In genomic region chr13:5614833-5615232, GRCm38 (mm10) we compare ENCODE assay signal across 12 mouse cellular contexts.
A peak's percentile ranks its signal among the peaks of the same experiment; 100 is the strongest.
DNase-seq lines count a peak whose midpoint lies in the region; ATAC-seq lines count a peak whose summit lies in the region.
"Had no signal": no experiment of that assay in that cellular context is flagged by ENCODE, and none has a peak within 500 bp of the region (broad histone marks: within the 10 kb centered on the region; RNA-seq: fewer than 3 reads in every experiment).

No protein-coding gene starts in this region.

- no peaks in the 10 kb centered on the region for H3K27me3 ChIP-seq in embryonic facial prominence, embryonic 14.5 days (replicated peaks; ENCODE audit: control insufficient read depth, insufficient read depth, low read length)
- no peaks in the 10 kb centered on the region for H3K27me3 ChIP-seq in embryonic facial prominence, embryonic 10.5 days (replicated peaks; ENCODE audit: low read depth, poor library complexity, severe bottlenecking)
- no peaks in the 10 kb centered on the region for H3K27me3 ChIP-seq in kidney, embryonic 15.5 days
- H3K27me3 ChIP-seq: intestine, embryonic 15.5 days had no signal

- no peak for ATAC-seq in embryonic facial prominence, embryonic 14.5 days (ENCODE audit: low read depth)
- no peak for ATAC-seq in kidney, embryonic 15.5 days (replicated peaks; ENCODE audit: low FRiP score)
- peak; percentile 90 for ATAC-seq in common myeloid progenitor, adult 5-6 weeks (replicated peaks; ENCODE audit: low read depth, poor library complexity, severe bottlenecking)
- ATAC-seq in activated CD4-positive, CD25-positive, alpha-beta regulatory T cell, adult 4 months = no peak
- ATAC-seq: intestine, embryonic 15.5 days had no signal

- H3K4me3 ChIP-seq in embryonic facial prominence, embryonic 14.5 days (ENCODE audit: low read depth, low read length) = no peak overlapping the region
- no peak overlapping the region for H3K4me3 ChIP-seq in embryonic facial prominence, embryonic 10.5 days
- H3K4me3 ChIP-seq in kidney, embryonic 15.5 days (replicated peaks) = no peak overlapping the region
- no peak overlapping the region for H3K4me3 ChIP-seq in macrophage (ENCODE audit: inconsistent target)
- H3K4me3 ChIP-seq: forebrain, embryonic 10.5 days; intestine, embryonic 15.5 days had no signal

- no peak overlapping the region for H3K4me2 ChIP-seq in embryonic facial prominence, embryonic 14.5 days (ENCODE audit: low read depth, low read length)
- H3K4me2 ChIP-seq in kidney, embryonic 15.5 days = no peak overlapping the region
- H3K4me2 ChIP-seq: intestine, embryonic 15.5 days had no signal

- H3K79me2 ChIP-seq in macrophage (ENCODE audit: inconsistent target) = no peaks in the 10 kb centered on the region

- H3K9me3 ChIP-seq in embryonic facial prominence, embryonic 14.5 days (ENCODE audit: control insufficient read depth, low read length) = no peaks in the 10 kb centered on the region
- no peaks in the 10 kb centered on the region for H3K9me3 ChIP-seq in embryonic facial prominence, embryonic 10.5 days
- H3K9me3 ChIP-seq in kidney, embryonic 15.5 days (replicated peaks) = no peaks in the 10 kb centered on the region
- H3K9me3 ChIP-seq: forebrain, embryonic 10.5 days; intestine, embryonic 15.5 days had no signal

- no peak overlapping the region for H3K27ac ChIP-seq in embryonic facial prominence, embryonic 14.5 days (replicated peaks; ENCODE audit: low read depth, low read length)
- no peak overlapping the region for H3K27ac ChIP-seq in embryonic facial prominence, embryonic 10.5 days (replicated peaks)
- H3K27ac ChIP-seq in kidney, embryonic 15.5 days = no peak overlapping the region
- peak overlapping the region; percentile 87 for H3K27ac ChIP-seq in macrophage
- H3K27ac ChIP-seq: forebrain, embryonic 10.5 days; intestine, embryonic 15.5 days; liver, embryonic 14.5 days had no signal

- H3K9ac ChIP-seq in embryonic facial prominence, embryonic 14.5 days (ENCODE audit: low read depth, low read length) = no peak overlapping the region
- H3K9ac ChIP-seq in kidney, embryonic 15.5 days = no peak overlapping the region
- H3K9ac ChIP-seq: intestine, embryonic 15.5 days; liver, embryonic 14.5 days had no signal

- 73% methylated on average over 5 of the region's 5 CpGs for WGBS in embryonic facial prominence, embryonic 14.5 days
- WGBS in embryonic facial prominence, embryonic 10.5 days = 84% methylated on average over 5 of the region's 5 CpGs
- WGBS in kidney, embryonic 15.5 days = 68% methylated on average over 5 of the region's 5 CpGs
- WGBS in macrophage (ENCODE audit: missing documents) = 9% methylated on average over 5 of the region's 5 CpGs

- DNase-seq in embryonic facial prominence, embryonic 14.5 days (ENCODE audit: low spot score) = peak; percentile 13
- DNase-seq in embryonic facial prominence, embryonic 10.5 days (ENCODE audit: low spot score) = no peak
- DNase-seq in kidney, adult 18-20 months = peak; percentile 23
- no peak for DNase-seq in spleen, adult 18-20 months
- DNase-seq: right cerebral cortex, postnatal 4 days had no signal

- H3K36me3 ChIP-seq in embryonic facial prominence, embryonic 14.5 days (ENCODE audit: control insufficient read depth, insufficient read depth, low read length) = no peaks in the 10 kb centered on the region
- H3K36me3 ChIP-seq in embryonic facial prominence, embryonic 10.5 days (replicated peaks) = no peaks in the 10 kb centered on the region
- no peaks in the 10 kb centered on the region for H3K36me3 ChIP-seq in kidney, embryonic 15.5 days
- H3K36me3 ChIP-seq in macrophage (ENCODE audit: inconsistent target) = no peaks in the 10 kb centered on the region
- H3K36me3 ChIP-seq: forebrain, embryonic 10.5 days; intestine, embryonic 15.5 days had no signal

- H3K4me1 ChIP-seq in embryonic facial prominence, embryonic 14.5 days (ENCODE audit: control insufficient read depth, insufficient read depth, low read length) = no peaks in the 10 kb centered on the region
- no peaks in the 10 kb centered on the region for H3K4me1 ChIP-seq in embryonic facial prominence, embryonic 10.5 days
- no peaks in the 10 kb centered on the region for H3K4me1 ChIP-seq in kidney, embryonic 15.5 days
- H3K4me1 ChIP-seq: forebrain, embryonic 10.5 days; intestine, embryonic 15.5 days had no signal

Comparison
In these comparisons a context has a peak if more than half of its experiments do, and no peak if none do; other contexts are left out.
1. DNase-seq: peak in embryonic facial prominence, embryonic 14.5 days (single experiment) and kidney, adult 18-20 months (single experiment); none in embryonic facial prominence, embryonic 10.5 days (single experiment) and spleen, adult 18-20 months (0 of 2).